Comparison of ENCODE assay signal across 8 mouse cellular contexts in genomic region chrX:41910981-41911380, GRCm38 (mm10). TPM values are rescaled to one million over a fixed set of nuclear protein-coding genes. Genes with fewer than 3 reads are reported as not detected.
A peak's percentile ranks its signal among the peaks of the same experiment; 100 is the strongest.
DNase-seq lines count a peak whose midpoint lies in the region; ATAC-seq and TF ChIP-seq lines count a peak whose summit lies in the region.

No protein-coding gene starts in this region.

- H3K4me2 ChIP-seq in kidney, embryonic 14.5 days (replicated peaks; ENCODE audit: low read depth, low read length), result peak overlapping the region; percentile 48
- peak overlapping the region; percentile 62 for H3K4me2 ChIP-seq in stomach, postnatal 0 days (replicated peaks; ENCODE audit: low read depth)

- DNase-seq in embryo, embryonic 10 days (ENCODE audit: low spot score), result peak; percentile 11
- DNase-seq in embryo, embryonic 9.5 days (ENCODE audit: extremely low spot score), result no peak
- DNase-seq in G1E (ENCODE audit: low spot score), result peak; percentile 2
- DNase-seq in cerebellum, postnatal 10 days, result peak; percentile 26 to 40
- peak; percentile 12 for DNase-seq in gastrocnemius, postnatal 14 days
- DNase-seq in stomach, postnatal 0 days (ENCODE audit: low spot score), result peak; percentile 35

- H3K4me3 ChIP-seq in G1E (ENCODE audit: low read depth, low read length) (peak overlapping the region; percentile 78), macrophage (ENCODE audit: inconsistent target) (peak overlapping the region; percentile 66)
- H3K4me3 ChIP-seq in kidney, embryonic 14.5 days (ENCODE audit: low read length), result peak overlapping the region; percentile 66
- peak overlapping the region; percentile 65 for H3K4me3 ChIP-seq in stomach, postnatal 0 days (ENCODE audit: low read depth, low read length)

- intact Hi-C loops in gastrocnemius, postnatal 14 days (cut with DNase I; ENCODE audit: low total_unique reads), result no loop called here

- ATAC-seq in G1E (ENCODE audit: extremely low read depth, insufficient number of reproducible peaks, low FRiP score, poor library complexity, severe bottlenecking), result no peak
- peak; percentile 55 for ATAC-seq in kidney, embryonic 14.5 days (ENCODE audit: low FRiP score, low TSS enrichment)
- peak; percentile 74 for ATAC-seq in stomach, postnatal 0 days (ENCODE audit: low FRiP score, low TSS enrichment)

- no peaks in the 10 kb centered on the region for H3K9me3 ChIP-seq in G1E (replicated peaks)
- H3K9me3 ChIP-seq in kidney, embryonic 14.5 days (ENCODE audit: control insufficient read depth, low read length), result no peaks in the 10 kb centered on the region
- no peaks in the 10 kb centered on the region for H3K9me3 ChIP-seq in stomach, postnatal 0 days (ENCODE audit: control insufficient read depth, low read length)

- peak overlapping the region; percentile 76 for H3K9ac ChIP-seq in kidney, embryonic 14.5 days (ENCODE audit: low read depth, low read length)
- H3K9ac ChIP-seq in stomach, postnatal 0 days (ENCODE audit: low read length), result peak overlapping the region; percentile 68

- H3K36me3 ChIP-seq in G1E (replicated peaks), result peaks cover 5% of the 10 kb centered on the region
- no peaks in the 10 kb centered on the region for H3K36me3 ChIP-seq in kidney, embryonic 14.5 days (ENCODE audit: control insufficient read depth, insufficient read depth, low read length)
- no peaks in the 10 kb centered on the region for H3K36me3 ChIP-seq in macrophage (ENCODE audit: inconsistent target)
- H3K36me3 ChIP-seq in stomach, postnatal 0 days (ENCODE audit: control insufficient read depth, insufficient read depth, low read length), result no peaks in the 10 kb centered on the region

- peaks cover 11% of the 10 kb centered on the region for H3K4me1 ChIP-seq in G1E (ENCODE audit: insufficient read depth, low read depth, low read length)
- no peaks in the 10 kb centered on the region for H3K4me1 ChIP-seq in kidney, embryonic 14.5 days (ENCODE audit: control insufficient read depth, insufficient read depth, low read length)
- H3K4me1 ChIP-seq in stomach, postnatal 0 days (replicated peaks; ENCODE audit: control insufficient read depth, insufficient read depth), result no peaks in the 10 kb centered on the region

- no peak for TF ChIP-seq CTCF in G1E (IDR thresholded peaks at IDR 0.05; ENCODE audit: low read depth, low read length)
- TF ChIP-seq CTCF in stomach, postnatal 0 days (IDR thresholded peaks at IDR 0.05; ENCODE audit: low read depth), result no peak

- peaks cover 54% of the 10 kb centered on the region for H3K79me2 ChIP-seq in macrophage (ENCODE audit: inconsistent target)

- peak overlapping the region; percentile 90 for H3K27ac ChIP-seq in kidney, embryonic 14.5 days (ENCODE audit: low read depth, low read length)
- H3K27ac ChIP-seq in macrophage, result peak overlapping the region; percentile 51
- H3K27ac ChIP-seq in stomach, postnatal 0 days (replicated peaks), result peak overlapping the region; percentile 90

- 22% methylated on average over 24 of the region's 24 CpGs for WGBS in kidney, embryonic 14.5 days
- 25% methylated on average over 23 of the region's 24 CpGs for WGBS in macrophage (ENCODE audit: missing documents)
- 17% methylated on average over 18 of the region's 24 CpGs for WGBS in stomach, postnatal 0 days

- no peaks in the 10 kb centered on the region for H3K27me3 ChIP-seq in G1E (ENCODE audit: insufficient read depth, low read length)
- no peaks in the 10 kb centered on the region for H3K27me3 ChIP-seq in kidney, embryonic 14.5 days (ENCODE audit: control insufficient read depth, insufficient read depth, low read length)
- no peaks in the 10 kb centered on the region for H3K27me3 ChIP-seq in stomach, postnatal 0 days (ENCODE audit: control insufficient read depth, insufficient read depth, low read length)

- TF ChIP-seq EP300 in stomach, postnatal 0 days (optimal IDR thresholded peaks at IDR 0.05), result no peak

RNA-seq across cellular contexts. Expression of gene Thoc2, which starts 9.5 kb away (rescaled TPM):
- total RNA-seq in G1E (2014; fragmentation: Nextera tagmentation), result 249 and 255 TPM in 2 replicates
- 108 and 136 TPM in 2 replicates for total RNA-seq in G1E (2017)
- 5.3 and 9.3 TPM in 2 replicates for polyA plus RNA-seq in G1E (2012)
- 10 to 100 TPM; 26.0 to 26.5 TPM for total RNA-seq in gastrocnemius, postnatal 14 days (2021)
- 84.1 and 110 TPM in 2 replicates for polyA plus RNA-seq in kidney, embryonic 14.5 days (2014; fragmentation: Nextera tagmentation; extraction: Ambion mirVana)
- 100 to 1,000 TPM; 307 to 465 (median 376) TPM for total RNA-seq in macrophage (2018; cell fraction: chromatin; rRNA removed)
- 10 to 100 TPM; 22.2 to 49.6 (median 34.2) TPM for total RNA-seq in macrophage (2018; cell fraction: cytosol; rRNA removed)
- 100 to 1,000 TPM; 110 to 252 (median 197) TPM for total RNA-seq in macrophage (2018; cell fraction: nucleus; rRNA removed)
- polyA plus RNA-seq in macrophage (2018), result 25.9 to 42.5 TPM (median 37.3 TPM) in 3 replicates
- polyA plus RNA-seq in stomach, postnatal 0 days (2015; fragmentation: Nextera tagmentation; extraction: Ambion mirVana), result 36.7 and 39.6 TPM in 2 replicates
